Mouse (Mus musculus) hindbrain, embryonic 11.5 days (tissue): ENCODE data around the gene Zgpat. TPM values are rescaled to one million over a fixed set of nuclear protein-coding genes. Genes with fewer than 3 reads are reported as not detected.

Experiments used
- ATAC-seq: fragments of 200-750 bp; cut with Nextera tagmentation; 2 replicates; pipeline ENCODE4 v1.8.0; 2017; ENCODE audit warnings: mild to moderate bottlenecking, moderate TSS enrichment, moderate library complexity; ENCODE audit not compliant: low FRiP score
- DNase-seq: peaks from one replicate; pipeline ENCODE4 v3.0.0-alpha.2; 2015; ENCODE audit warnings: low spot score
- H3K27ac ChIP-seq: fragments of 300-500 bp; sonication (generic); 2 replicates; pipeline ENCODE4 v1.5.1; 2014; ENCODE audit warnings: mild to moderate bottlenecking, low read depth, low read length
- H3K27me3 ChIP-seq: fragments of 300-500 bp; sonication (generic); 2 replicates; pipeline ENCODE4 v1.6.1; 2014; ENCODE audit warnings: mild to moderate bottlenecking, low read length, moderate library complexity, mixed read lengths; ENCODE audit not compliant: control insufficient read depth, insufficient read depth
- H3K36me3 ChIP-seq: fragments of 300-500 bp; sonication (generic); 2 replicates; pipeline ENCODE4 v1.6.1; 2014; ENCODE audit warnings: mild to moderate bottlenecking, low read length, moderate library complexity, mixed read lengths; ENCODE audit not compliant: control insufficient read depth, insufficient read depth
- H3K4me1 ChIP-seq: fragments of 300-500 bp; sonication (generic); replicated peaks from 2 replicates; pipeline ENCODE4 v1.6.1; 2014; ENCODE audit warnings: low read length, mixed read lengths; ENCODE audit not compliant: control insufficient read depth, insufficient read depth
- H3K4me2 ChIP-seq: fragments of 300-500 bp; sonication (generic); replicated peaks from 2 replicates; pipeline ENCODE4 v1.6.1; 2014; ENCODE audit warnings: mild to moderate bottlenecking, low read depth, low read length
- H3K4me3 ChIP-seq: fragments of 300-500 bp; sonication (generic); 2 replicates; pipeline ENCODE4 v1.5.1; 2014; ENCODE audit warnings: low read depth, low read length
- H3K9ac ChIP-seq: fragments of 300-500 bp; sonication (generic); 2 replicates; pipeline ENCODE4 v1.6.1; 2014; ENCODE audit warnings: low read depth, low read length
- H3K9me3 ChIP-seq: fragments of 300-500 bp; sonication (generic); 2 replicates; pipeline ENCODE4 v1.6.1; 2016; ENCODE audit warnings: low read length; ENCODE audit not compliant: control insufficient read depth
- WGBS: fragments of 180-500 bp; shearing (Covaris S2); extraction: QIAGEN DNeasy Blood & Tissue Kit; methylation state at CpG from one replicate; pipeline ENCODE4 v1.1.7; 2014; 5-methylcytosine and 5-hydroxymethylcytosine counted together
- polyA plus RNA-seq: library from polyadenylated mRNA; unstranded; fragments of >200 nt; fragmentation: Nextera tagmentation; extraction: Ambion mirVana; gene quantifications from 2 replicates; pipeline ENCODE4 v1.2.1, GENCODE M21; 2014

The Zgpat gene
- polyA plus RNA-seq, 1 experiment from 2014 or later: 33.4 TPM

DNA sequence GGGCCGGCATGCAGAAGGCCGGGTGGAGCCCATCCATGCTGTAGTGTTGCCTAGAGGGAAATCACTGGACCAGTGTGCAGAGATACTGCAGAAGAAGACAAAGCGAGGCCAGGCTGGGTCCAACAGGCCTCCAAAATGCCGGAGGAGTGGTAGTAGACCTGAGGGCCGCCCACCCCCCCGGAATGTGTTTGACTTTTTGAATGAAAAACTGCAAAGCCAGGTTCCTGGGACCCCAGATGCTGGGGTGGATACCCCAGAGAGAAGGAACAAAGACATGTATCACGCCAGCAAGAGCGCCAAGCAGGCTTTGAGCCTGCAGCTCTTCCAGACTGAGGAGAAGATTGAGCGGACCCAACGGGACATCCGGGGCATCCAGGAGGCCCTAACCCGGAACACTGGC is 15.1 kb downstream of the Zgpat start, which contains the start of gene Lime1:
Gene Lime1, plus strand, starts transcription at position 301 of the 400 bp plus-strand sequence.
- DNase-seq (no peak), ATAC-seq (no peak)
- peaks cover 10% of the 10 kb centered on the region for H3K36me3 ChIP-seq
- no peak within 1 kb of the TSS for H3K4me3 ChIP-seq
- H3K9me3 ChIP-seq: no peaks in the 10 kb centered on the region
- 92% methylated on average over 12 of the region's 12 CpGs for WGBS
- H3K27ac ChIP-seq: no peak within 1 kb of the TSS
- no peaks in the 10 kb centered on the region for H3K27me3 ChIP-seq
- no peaks in the 10 kb centered on the region for H3K4me1 ChIP-seq
- H3K9ac ChIP-seq: no peak within 1 kb of the TSS
- H3K4me2 ChIP-seq: no peak within 1 kb of the TSS

DNA sequence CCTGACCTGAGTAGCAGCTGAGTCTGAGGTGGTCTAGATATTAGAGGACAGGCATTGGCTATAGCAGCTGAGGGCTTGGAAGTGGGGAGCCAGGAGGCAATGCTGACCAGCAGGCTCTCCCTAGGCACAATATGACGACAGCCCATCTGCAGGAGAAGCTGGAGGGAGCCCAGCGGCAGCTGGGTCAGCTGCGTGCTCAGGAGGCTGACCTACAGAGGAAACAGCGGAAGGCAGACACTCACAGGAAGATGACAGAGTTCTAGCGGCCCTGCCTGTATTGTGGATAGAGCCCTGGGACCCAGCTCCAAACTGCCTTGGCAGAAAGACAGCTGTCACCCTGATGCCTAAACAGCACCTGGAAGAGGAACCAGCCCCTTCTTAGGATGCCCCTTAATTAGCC is 15.5 kb downstream of the Zgpat start:
- Histone ChIP-seq H3K4me1 (no peaks in the 10 kb centered on the region), H3K27me3 (no peaks in the 10 kb centered on the region), H3K9me3 (no peaks in the 10 kb centered on the region), H3K4me3 (no peak overlapping the region), H3K27ac (no peak overlapping the region), H3K9ac (no peak overlapping the region), H3K36me3 (peaks cover 10% of the 10 kb centered on the region), H3K4me2 (no peak overlapping the region)
- no peak for DNase-seq
- WGBS: 90% methylated on average over 5 of the region's 5 CpGs
- no peak for ATAC-seq

DNA sequence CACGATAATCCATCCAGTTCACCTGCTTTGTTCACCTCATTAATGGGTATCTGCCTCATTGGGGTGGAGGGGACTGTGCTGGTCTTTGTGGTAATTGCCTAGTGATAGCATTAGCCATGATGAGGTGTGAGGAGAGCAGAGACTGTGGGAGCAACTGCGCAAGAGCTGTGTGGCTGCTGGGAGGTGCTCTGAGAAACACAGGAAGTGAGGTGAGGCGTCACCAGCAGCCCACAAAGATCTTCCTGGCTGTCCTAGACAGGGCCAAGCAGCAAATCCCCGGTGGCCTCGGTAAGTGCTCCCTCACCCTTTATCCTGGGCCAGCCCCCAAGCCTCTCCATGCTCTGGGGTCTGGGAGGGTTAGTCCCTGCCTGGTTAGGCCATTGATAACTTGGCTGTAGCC is 16.4 kb downstream of the Zgpat start:
- H3K4me2 ChIP-seq: no peak overlapping the region
- H3K27me3 ChIP-seq: no peaks in the 10 kb centered on the region
- H3K4me3 ChIP-seq: no peak overlapping the region
- H3K36me3 ChIP-seq: peaks cover 10% of the 10 kb centered on the region
- no peak overlapping the region for H3K9ac ChIP-seq
- H3K27ac ChIP-seq: no peak overlapping the region
- no peaks in the 10 kb centered on the region for H3K4me1 ChIP-seq
- ATAC-seq (no peak), DNase-seq (no peak)
- no peaks in the 10 kb centered on the region for H3K9me3 ChIP-seq
- WGBS: 92% methylated on average over 5 of the region's 5 CpGs

DNA sequence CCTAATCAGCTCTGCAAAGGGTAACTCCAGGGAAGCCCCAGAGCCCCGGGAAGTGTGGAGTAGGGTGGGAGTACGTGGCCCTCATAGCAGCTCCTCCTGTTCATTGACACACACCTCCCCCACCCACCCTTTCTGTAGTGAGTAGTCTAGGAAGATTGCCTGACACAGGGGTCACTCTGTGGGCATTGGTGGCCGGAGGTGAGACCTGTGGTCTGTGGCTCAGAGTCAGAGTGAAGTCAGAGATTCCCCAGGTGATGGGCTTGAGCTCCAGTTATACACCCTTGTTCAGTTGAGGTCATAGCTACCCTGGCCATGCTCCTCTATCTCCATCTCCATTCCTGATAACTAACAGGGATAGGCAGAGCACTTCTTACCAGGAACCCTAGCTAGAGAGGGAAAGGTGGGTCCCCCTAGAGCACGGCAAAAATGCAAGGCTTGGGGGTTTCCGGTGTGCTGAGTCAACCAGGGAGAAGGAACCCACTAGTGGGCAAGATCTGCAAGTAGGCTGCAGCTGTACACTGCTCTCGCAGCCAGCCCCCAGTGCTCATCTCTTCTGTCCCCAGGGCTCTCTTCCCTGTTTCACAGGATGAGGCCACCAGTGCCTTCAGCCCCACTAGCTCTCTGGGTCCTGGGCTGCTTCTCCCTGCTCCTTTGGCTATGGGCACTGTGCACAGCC is 17.0 kb downstream of the Zgpat start:
- no peak overlapping the region for H3K4me3 ChIP-seq
- H3K27ac ChIP-seq: no peak overlapping the region
- no peak overlapping the region for H3K4me2 ChIP-seq
- DNase-seq: no peak
- H3K27me3 ChIP-seq: no peaks in the 10 kb centered on the region
- no peak overlapping the region for H3K9ac ChIP-seq
- H3K4me1 ChIP-seq: no peaks in the 10 kb centered on the region
- 90% methylated on average over 6 of the region's 6 CpGs for whole genome bisulfite sequencing
- H3K9me3 ChIP-seq: no peaks in the 10 kb centered on the region
- no peak for ATAC-seq
- peaks cover 10% of the 10 kb centered on the region for H3K36me3 ChIP-seq

DNA sequence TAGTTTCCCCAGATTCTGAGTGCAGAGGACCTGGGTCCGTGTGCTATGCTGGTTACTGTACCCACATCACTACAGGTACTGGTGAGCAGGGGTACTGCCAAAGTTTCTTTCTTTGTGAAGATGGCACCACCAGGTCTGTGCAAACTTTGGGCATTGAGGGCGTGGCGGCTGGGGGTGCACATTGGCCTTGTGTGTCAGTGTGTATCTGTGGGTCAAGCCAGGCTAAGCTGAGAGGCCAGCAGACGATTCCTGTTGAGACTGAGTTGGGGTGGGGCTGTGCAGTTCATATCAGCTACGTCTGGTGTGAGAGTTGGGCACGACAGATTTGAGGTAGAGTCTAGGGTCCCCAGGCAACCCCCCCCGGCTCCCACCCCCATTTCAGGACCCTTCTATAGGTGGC is 19.7 kb downstream of the Zgpat start:
- H3K4me3 ChIP-seq: no peak overlapping the region
- no peaks in the 10 kb centered on the region for H3K4me1 ChIP-seq
- 88% methylated on average over 7 of the region's 7 CpGs for WGBS
- no peaks in the 10 kb centered on the region for H3K27me3 ChIP-seq
- ATAC-seq (no peak), DNase-seq (no peak)
- no peak overlapping the region for H3K27ac ChIP-seq
- no peaks in the 10 kb centered on the region for H3K9me3 ChIP-seq
- peaks cover 10% of the 10 kb centered on the region for H3K36me3 ChIP-seq
- H3K9ac ChIP-seq: no peak overlapping the region
- H3K4me2 ChIP-seq: no peak overlapping the region

DNA sequence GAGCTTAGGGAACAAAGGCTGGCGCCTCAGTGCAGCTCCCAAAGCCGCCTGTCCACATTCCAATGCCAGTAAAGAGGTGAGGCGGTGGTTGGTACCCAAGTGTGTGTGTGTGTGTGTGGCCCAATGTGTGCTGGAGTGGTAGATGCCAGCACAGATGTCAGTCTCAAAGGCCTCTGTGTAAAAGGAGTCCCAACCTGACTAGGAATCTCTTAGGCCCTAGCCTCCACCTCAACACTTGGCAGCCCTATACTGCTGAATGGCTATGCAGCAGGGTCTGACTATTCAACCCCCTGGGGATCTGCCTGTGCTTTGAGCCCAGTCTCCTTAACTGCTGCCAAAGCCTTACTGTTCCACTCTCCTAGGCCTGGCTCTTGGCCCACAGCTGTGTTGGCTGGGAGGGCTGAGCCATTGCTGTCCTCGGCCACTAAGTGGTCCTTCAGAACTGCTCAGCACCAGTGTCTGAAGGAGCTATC is 20.2 kb downstream of the Zgpat start:
- DNase-seq: no peak
- ATAC-seq: no peak
- no peak overlapping the region for H3K4me3 ChIP-seq
- WGBS: 88% methylated on average over 4 of the region's 4 CpGs
- no peak overlapping the region for H3K27ac ChIP-seq
- H3K9ac ChIP-seq: no peak overlapping the region
- H3K27me3 ChIP-seq: no peaks in the 10 kb centered on the region
- H3K36me3 ChIP-seq: peaks cover 7% of the 10 kb centered on the region
- H3K4me1 ChIP-seq: no peaks in the 10 kb centered on the region
- no peak overlapping the region for H3K4me2 ChIP-seq
- H3K9me3 ChIP-seq: no peaks in the 10 kb centered on the region

DNA sequence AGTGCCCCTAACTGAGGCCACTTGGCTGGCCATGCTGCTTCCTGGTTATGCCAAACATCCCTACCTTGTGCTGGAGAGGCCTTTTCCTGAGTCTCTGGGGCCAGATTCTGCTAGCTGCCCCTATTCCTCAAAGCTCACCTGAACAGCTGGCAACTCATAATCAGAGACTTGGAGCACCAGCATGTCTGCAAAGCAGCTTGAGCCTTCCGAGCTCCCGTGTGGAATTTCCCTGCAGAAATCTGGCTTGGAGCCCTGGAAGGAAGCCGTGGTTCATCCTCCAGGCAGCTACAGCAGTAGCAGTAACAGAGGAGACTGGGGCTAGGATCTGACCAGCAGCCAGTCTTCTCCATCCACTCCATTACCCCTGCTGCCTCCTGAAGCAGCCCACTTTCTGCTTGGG is 21.2 kb downstream of the Zgpat start:
- Histone ChIP-seq H3K27me3 (no peaks in the 10 kb centered on the region), H3K4me3 (no peak overlapping the region), H3K36me3 (peaks cover 2% of the 10 kb centered on the region; the same call in 1 of the 2 replicates), H3K27ac (no peak overlapping the region), H3K9ac (no peak overlapping the region), H3K9me3 (no peaks in the 10 kb centered on the region), H3K4me1 (no peaks in the 10 kb centered on the region), H3K4me2 (no peak overlapping the region)
- 85% methylated on average over 3 of the region's 3 CpGs for WGBS
- no peak for ATAC-seq
- DNase-seq: no peak

DNA sequence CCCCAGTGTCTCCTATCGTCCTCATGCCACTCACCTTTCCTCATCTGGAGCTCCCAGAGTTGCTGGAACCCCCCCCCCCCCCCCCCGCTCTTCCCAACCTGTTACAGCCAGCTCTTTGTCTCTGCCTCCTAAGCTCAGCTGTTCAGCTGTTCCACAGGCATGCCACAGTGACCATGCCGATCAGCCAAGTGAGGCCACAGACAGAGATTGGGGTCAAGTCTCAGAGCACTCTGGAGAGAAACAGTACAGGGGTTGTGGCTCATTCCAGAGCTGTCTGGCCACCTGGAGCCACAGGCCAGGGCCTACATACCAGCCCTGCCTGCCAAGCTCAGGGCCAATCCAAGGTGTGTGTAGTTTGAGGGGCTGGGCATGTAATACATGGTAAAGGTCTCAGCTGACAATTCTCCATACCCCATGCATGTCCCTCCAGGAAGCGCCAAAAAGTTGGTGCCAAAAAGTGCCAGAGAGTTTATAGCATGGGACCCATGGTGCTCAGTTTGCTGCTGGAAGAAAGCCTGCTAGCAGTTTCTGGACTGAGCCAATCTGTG is 22.0 kb downstream of the Zgpat start:
- DNase-seq: no peak
- Histone ChIP-seq H3K4me3 (no peak overlapping the region), H3K27ac (no peak overlapping the region), H3K4me2 (no peak overlapping the region), H3K9ac (no peak overlapping the region), H3K27me3 (no peaks in the 10 kb centered on the region), H3K4me1 (no peaks in the 10 kb centered on the region), H3K36me3 (peaks cover 2% of the 10 kb centered on the region; the same call in 1 of the 2 replicates), H3K9me3 (no peaks in the 10 kb centered on the region)
- ATAC-seq: no peak
- 70% methylated on average over 4 of the region's 4 CpGs for WGBS
